Mouse (Mus musculus) adrenal gland, postnatal 10 days (tissue): ENCODE data around the gene Slc8a2. TPM values are rescaled to one million over a fixed set of nuclear protein-coding genes. Genes with fewer than 3 reads are reported as not detected.

Source experiments
- DNase-seq: peaks from one replicate; pipeline ENCODE4 v3.0.0; 2021; ENCODE audit warnings: mixed read lengths
- long read RNA-seq, 2 experiments: library from polyadenylated mRNA; stranded (forward); transcript quantifications; one replicate each; pipeline ENCODE4 v2.0.0; 2021
- total RNA-seq, 2 experiments: library from RNA; stranded (reverse); gene quantifications; 2 replicates each; pipeline ENCODE4 v1.2.3; 2021

Slc8a2 gene
- 1 to 10 TPM; 3.0 to 3.8 TPM for total RNA-seq
- long read RNA-seq, experiment 1 = 0 reads
- long read RNA-seq, experiment 2 = 0 reads

DNA sequence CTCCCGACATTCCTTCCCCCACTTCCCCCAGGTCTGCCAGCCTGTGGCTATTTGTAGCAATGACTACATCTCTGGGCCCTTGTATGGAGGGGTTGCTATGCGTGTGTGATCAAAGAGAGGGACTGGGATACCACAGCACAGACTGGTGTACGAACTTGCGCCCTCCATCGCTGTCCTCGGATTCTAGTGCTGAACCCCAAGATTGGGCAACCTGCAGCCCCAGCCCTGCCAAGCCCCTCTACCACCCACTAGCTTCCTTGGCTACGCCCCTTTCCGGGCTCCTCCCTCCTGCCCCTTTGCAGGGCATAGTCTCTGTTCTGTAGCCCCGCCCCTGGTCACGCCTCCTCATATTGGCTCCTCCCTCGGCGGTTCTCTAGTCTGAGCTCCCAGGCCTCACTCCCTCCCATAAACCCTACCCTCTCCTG lies at the start of gene Slc8a2:
Gene Slc8a2, plus strand, starts transcription at position 406 of the 425 bp plus-strand sequence.
- peak; percentile 80 for DNase-seq

DNA sequence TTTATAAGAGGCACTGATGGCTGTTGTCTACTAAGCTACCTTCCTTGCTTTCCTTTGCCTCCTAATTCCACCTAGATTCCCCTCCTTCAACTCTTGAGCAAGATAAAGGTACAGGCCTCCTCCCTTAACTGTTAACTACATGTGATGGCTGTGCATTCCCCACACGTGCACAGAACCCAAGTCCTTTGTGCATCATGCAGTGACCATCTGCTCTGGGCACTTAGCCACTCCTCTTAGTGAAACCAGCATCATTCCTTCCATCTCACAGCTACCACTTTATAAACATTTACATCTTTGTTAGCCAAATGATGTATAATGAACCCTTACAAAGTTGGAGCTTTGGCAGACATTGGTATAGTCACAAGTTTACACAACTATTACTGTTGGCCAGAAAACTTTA lies 49.7 kb upstream of the Slc8a2 start:
- no peak for DNase-seq

DNA sequence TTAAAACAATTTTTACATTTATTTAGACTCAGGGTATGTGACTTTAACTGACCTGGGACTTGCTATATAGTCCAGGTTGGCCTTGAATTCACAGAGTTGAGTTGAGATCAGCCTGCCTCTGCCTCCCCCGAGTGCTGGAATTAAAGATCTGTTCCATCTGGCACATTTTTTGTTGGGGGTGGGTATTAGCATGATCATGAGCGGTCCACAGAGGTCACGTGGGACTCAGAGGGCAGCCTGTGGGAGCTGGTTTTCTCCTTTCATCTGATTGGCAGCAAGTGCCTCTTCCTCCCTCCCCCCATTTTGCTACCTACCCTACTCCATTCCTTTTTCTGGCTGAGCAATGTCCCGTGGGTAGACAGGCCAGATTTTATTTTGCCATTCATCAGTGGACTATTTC lies 49.0 kb upstream of the Slc8a2 start:
- no peak for DNase-seq

DNA sequence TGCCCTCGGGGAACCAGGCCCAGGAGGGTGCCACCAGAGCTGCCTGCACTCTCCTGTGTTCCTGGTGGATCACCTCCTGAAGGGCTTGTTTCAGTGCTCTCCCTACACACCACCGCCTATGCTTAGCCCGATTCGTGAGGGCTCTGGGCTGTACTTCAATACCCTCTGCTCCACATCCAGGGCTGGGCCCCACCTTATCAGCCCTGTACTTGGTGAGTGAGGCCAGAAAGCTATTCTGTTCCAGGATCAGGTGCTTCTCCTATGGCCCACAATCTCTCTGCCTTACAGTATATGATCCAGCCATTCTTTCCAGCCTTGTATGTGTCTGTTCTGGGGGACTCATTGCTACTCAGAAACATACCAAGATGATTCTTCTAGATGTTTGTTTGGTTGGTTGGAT lies 46.3 kb upstream of the Slc8a2 start:
- no peak for DNase-seq

DNA sequence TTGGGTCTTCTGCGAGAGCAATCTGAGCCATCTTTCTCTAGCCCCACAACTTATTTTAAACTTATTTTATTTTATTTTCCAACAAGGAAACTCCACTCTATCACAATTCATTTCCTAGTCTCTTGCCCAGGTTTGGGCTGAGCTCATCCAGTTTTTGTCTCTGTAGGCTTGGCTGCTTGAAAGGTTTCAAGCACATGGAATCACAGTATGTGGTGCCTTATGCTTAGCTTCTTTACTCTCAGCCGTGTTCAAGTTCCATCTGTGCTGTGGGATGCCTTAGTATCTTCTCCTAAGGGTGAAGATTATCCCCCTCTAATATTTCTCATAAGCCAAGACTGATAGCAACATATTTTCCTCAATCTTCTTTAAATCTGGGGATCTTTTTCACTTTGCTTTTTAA lies 42.0 kb upstream of the Slc8a2 start:
- DNase-seq = no peak

DNA sequence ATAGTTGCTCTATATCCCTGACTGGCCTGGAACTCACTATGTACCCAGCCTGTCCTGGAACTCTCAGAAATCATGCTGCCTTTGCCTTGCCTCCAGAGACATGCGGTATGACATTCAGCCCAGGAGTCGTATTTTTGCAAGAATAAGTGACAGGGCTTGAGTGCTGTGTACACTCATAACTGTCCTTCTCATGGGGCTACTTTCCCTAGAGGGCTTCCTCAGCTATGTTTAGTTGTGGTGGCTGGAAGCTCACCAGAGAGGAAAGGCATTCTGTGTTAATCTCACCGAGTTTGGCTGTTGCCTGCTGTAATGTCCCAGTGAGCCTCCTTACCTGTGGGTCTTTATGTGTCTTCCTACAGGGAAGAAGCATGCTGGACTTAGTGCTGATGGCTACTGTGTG lies 35.0 kb upstream of the Slc8a2 start:
- DNase-seq = no peak

DNA sequence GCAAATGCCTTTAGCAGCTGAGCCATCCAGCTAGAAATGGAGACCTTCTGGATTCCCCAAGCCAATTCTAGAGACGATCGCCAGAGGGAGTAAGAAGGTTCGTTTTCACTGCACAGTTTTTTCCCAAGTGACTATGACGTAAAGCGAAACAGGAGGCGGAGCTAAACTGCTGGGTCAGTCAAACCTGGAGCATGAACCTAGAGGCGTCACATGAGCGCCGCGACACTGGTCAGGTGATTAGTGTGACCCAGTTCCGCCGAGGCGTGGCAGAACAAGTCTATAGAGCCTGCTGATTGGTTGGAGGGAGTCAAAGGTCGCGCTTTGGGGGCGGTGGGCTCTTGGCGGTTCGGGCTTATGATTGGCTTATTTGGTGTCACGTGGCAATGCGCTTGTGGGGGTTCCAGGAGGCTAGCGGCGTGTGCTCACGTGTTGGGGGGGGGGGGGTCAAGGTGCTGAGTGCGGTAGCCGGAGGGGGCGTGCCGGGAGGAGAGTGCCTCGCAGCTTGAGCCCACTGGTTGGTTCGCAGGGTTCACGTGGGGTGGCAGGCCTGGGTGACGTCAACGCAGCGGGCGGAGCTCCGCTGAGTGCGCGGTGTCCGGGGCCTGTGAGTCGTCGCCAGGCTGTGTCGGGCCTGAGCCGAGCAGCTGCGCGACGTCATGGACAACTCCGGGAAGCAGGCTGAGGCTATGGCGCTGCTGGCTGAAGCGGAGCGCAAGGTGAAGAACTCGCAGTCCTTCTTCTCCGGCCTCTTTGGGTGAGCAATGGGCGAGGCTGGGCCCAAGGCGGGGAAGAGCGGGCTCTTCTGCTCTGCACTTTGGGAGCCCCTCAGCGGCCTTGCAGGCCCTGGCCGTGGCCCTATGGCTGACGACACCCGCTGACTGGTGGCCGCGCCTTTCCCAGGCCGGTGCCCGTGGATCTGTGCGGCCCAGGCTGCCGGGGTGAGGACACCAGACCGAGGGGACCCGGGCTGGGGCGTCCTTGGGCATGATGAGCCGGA lies 31.3 kb upstream of the Slc8a2 start, which contains the start of gene Napa:
Gene Napa, plus strand, starts transcription at position 438 of the 997 bp plus-strand sequence.
- DNase-seq = peak; percentile 99

DNA sequence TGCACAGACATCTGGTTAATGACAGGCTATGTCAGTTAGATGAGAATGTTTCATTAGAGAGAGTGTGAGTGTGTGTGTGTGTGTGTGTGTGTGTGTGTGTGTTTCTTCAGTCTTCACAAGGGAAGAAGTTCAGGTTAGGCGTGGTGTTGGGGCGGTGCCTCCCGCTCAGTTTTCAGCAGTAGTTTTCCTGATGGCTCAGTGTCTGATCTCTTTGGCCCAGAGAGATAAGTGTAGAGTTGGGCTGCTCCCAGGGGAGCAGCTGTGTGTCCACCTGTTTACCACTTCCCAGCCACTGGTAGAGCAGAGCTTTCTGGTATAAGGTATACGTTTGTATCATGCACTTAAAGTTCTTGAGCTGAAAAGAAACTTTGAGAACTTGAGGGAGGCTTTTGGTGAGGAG lies 29.7 kb upstream of the Slc8a2 start:
- no peak for DNase-seq

DNA sequence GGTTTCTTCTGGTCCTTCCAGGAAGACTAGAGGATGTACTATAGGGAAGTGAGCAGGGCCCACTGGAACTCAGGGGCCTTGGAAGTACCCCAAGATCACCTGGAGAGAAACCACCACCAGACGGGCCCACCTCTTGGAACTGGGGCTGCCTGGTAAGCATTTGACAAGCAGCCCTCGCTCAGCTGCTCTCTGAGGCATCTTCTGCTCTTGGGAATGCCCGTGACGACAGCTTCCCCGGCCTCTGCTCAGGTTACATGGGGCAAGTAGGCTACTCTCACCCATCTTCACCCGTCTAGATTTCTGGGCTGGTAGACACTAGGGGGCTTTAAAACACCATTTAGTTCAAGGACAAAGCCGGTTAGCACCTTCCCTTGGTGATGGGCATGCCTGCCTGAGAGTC lies 28.5 kb upstream of the Slc8a2 start:
- no peak for DNase-seq

DNA sequence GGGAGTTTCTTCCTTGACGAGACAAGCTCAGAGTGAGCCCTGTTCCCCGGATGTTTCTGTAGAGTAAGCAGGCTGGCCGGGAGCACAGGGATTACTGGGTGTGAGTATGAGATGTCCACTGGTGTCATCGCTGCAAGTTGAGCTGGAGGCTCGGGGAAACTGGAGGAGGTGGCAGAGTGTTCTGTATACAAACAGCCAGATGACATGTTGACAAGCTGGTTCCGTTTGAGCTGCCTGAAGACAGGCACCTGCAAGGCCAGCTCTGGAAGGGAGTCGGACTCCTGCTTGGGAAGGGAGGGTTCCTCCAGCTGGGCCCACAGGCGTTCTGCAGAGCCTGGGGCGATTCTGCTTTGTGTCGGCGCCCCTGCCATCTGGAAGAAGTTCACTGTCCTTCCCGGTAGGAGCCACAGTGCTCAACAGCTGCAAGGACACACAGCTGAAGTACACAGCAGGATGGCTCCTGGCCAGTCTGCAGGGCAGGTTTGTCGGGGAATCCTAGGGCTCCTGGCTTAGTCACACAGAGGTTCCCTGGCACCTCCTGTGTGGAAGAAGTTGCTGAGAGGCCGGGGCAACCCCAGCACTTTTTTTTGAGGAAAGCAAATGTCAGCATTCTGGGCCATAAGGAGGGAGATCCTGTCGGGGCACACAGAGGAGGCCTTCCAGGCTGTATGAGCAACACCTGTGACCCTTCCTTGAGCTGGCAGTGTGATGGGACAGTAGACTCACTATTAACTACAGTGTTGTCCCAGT lies 27.7 kb upstream of the Slc8a2 start:
- no peak for DNase-seq

DNA sequence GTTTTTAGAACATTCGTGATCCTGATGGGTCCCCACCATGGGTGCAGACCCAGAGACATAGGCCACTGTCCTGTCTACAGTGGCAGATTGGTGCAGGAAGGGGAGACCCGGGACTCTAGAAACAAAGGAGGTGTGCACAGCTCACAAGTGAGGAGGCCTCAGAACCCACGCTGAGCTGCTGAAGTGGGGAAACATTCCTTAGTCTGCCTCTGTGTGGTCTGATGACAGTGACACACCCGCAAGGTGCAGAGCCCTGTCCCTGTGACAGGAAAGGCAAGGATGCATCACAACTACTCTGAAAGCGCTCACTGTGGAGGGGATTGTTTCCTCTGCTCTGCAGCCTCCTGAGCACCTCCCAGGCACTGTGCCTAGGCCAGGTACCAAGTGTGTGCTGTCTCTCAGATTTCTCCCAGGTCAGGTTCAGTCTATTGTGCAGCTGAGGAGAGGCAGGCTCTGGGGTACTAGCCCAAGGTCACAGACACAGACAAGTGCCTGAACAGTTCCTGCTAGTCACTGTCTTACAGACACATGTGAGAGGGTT lies 26.9 kb upstream of the Slc8a2 start:
- DNase-seq = no peak

DNA sequence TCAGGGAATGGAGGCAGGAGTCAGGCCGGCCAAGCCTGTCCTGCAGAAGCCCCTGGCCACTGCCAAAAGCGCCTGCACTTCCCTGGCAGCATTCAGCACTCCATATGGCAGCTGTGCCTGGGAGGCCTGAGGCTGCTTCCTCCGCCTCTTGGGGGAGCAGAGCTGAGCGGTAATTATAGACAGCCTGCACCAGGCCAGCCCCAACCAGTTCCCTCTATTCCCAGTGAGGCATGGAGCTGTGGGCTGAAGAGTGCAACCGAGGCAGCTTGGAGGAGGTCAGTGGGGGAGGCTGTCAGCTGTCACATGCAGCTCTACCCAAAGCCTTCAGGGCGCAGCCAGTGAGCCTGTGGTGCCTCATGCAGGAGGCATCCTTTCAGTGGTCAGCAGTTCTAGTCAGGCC lies 25.9 kb upstream of the Slc8a2 start:
- DNase-seq = no peak

DNA sequence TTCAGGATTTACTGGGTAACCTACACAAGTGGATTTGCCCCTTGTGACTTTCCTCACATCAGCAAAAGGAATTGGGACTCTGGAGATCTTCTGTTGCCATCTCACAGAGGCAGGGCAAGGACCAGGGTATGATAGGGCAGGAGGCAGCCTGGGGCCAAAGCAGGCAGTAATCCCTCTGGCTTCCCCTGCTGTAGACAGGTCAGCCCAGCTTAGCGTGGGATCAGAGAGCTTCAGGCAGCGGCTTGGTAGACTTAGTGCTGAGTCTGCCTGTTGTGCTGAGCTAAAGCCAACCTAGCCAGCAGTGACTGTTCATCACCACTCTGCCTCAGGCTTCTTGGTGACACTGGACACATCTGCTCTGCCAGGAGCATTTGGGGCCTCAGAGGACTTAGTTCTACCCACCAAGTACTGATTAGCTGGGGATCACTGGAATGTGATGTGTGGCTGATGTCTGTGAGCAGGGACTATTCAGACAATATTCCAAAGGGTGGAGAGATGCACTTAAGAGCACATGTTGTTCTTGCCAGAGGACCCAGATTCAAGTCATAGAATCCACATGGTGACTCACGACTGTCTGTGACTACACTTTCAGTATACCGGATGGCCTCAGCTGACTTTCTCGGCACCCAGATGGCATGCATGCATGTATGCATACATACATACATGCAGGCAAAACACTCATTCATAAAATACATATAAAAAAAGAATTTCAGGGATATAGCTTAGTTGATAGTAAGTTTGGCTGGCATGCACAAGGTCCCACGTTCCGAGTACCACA lies 24.8 kb upstream of the Slc8a2 start:
- no peak for DNase-seq

DNA sequence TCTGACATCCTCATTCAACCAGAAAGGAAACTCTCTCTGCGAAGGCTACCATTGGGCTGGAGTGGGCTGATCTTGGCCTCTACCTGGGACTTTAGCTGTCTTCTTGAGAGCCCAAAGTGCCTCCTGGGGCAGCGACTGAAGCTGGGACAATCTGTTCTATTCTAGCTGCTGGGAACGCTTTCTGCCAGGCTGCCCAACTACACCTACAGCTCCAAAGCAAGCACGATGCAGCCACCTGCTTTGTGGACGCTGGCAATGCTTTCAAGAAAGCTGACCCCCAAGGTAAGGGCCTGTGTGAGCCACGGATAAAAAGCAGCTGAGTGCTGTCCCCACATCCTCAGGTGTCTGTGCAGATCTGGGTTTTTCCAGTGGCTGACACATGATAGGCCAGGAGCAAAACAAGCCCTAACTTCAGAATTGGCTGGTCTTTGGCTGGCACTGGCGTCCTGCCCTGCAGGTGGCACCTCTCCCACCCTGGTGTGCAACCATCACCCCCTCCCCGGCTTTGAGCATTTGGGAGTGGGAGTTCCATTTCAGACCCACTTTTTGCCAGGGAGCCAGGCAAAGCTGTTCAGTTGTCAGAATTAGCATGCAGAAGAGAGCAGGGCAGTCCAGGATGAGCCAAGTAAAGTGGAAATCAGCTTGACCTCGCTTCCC lies 20.6 kb upstream of the Slc8a2 start:
- DNase-seq = no peak

DNA sequence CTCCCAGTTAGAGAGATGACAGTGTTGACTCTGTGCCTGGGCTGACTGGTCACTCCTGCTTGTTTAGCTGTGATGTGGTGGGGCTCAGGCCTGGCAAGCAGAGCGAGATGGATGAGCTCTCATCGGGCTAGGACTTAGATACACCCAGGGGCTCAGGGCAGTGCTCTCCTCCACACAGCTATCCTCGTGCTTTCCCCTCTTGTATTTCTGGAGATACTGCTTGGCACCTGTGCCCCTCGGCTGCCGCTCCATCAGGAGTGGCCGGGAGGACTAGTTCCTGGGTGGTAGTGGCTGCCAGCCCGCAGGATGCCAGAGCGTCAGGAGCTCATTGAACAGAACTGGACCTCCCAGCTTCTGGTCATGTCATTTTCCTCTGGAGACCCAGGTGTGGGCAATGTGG lies 19.5 kb upstream of the Slc8a2 start:
- DNase-seq = no peak

DNA sequence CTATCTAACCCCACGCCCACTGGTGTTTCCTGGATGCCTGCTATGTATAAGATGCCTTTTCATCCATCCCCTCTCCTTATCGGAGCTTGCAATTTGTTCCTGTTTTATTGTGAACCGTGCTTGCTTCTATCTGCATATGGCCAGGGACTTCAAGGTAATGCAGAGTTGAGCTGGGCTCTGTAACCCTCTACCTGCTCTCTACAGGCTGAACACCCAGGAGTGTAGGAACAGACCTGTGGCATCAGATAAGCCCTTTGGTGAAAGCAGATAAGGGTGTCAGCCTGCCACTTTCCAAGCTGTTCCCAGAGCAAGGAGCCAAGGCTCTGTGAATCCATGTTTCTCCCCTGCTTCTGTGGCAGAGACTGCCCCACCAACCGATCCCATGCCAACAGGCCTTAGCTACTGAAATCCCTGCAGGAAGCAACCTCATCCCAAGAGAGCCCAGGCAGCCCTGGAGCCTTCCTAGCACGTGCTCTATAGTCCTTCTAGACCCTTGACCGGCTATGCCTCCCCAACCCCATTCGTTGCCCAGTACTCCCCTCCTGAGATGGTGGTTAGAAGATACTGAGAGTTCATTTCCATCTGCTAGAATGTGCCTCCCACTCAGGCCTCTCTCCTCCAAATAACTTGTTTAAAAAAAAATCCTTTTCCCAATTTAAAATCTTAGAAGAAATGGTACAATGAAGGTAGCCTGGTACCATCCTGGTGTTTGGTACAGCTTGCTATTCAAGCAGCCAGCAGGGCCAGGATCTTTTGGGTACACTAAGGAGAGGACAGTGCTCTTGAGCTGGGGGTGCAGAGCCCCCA lies 18.1 kb upstream of the Slc8a2 start:
- no peak for DNase-seq

DNA sequence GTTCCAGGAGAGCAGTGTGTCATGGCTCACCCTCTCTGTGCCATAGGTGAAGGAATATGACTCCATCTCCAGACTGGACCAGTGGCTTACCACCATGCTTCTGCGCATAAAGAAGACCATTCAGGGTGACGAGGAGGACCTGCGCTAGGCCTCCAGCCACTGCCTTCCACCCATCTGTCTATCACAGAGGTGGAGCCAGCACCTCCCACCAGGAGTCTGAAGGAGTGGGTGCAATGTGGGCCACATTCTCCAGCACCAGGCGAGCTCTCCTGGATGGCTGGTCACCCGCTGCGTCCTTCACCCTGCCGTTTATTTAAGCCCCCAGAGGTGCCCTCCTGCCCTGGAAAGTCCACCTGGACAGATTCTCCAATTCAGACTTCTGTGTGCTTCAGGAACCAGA lies 13.2 kb upstream of the Slc8a2 start:
- no peak for DNase-seq

DNA sequence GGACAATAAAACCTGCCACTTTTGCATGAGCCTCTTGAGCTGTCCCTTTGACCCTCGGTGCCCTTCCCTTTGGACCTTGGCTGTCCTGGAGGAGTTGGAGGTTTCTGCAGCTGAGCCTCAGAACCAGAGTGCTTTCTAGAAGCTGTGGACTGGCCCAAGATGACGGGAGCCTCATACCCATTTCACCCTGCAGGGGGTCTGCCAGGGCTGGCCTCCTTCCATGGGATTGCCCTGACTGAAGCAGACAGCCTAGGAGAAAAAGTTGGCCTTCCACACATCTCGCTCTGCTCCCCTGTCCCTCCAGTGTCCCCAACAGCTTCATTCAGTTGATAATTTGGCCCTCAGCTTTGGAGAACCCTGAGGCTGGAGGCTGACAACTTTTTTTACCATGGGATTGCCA lies 12.5 kb upstream of the Slc8a2 start:
- DNase-seq = no peak

DNA sequence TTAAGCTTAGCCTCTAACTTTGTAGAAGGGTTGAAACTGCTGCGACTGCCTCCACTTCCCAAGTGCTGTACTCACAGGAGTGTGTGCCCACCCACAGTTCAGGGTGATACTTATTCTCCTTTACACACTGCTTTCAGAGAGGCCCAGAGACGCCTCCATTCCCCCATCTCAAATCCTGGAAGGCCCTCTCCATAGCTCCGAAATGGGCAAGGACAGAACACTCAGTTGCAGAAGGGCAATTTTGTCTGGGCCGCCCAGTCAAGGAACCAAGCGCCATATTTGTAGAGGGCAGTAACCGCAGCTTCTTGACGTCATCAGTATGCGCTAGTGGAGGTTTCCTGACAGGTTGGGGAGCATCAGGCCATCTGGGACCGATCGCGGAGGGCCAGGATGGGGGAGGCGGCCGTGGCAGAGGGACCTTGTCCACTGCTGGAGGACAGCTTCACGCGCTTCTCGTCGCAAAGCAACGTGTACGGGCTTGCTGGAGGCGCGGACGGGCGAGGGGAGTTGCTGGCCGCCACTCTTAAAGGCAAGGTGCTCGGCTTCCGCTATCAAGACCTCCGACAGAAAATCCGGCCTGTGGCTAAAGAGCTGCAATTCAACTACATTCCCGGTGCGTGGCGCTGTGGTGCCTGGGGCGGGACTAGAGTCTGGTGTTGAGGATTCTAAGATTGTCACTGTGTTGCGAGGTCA lies 9.9 kb upstream of the Slc8a2 start, which contains the start of gene Kptn:
Gene Kptn, plus strand, starts transcription at position 327 of the 693 bp plus-strand sequence.
- DNase-seq = peak; percentile 93

DNA sequence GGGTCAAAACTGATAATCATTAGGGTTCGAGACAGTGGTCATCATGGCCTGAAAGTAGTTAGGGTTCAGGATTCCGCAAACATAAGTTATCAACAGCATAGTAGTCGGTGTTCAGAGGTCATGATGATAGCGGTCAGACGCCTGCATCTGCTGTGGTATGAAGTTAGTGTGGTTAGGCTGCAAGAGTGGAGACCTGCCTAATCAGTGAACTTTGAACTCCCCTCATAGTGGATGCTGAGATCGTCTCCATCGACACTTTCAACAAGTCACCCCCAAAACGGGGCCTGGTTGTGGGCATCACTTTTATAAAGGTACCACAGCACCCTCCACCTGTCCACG lies 9.4 kb upstream of the Slc8a2 start:
- no peak for DNase-seq
